Mouse (Mus musculus): ENCODE data around the gene Evi5l.

Gene Evi5l

GRCm38 (mm10) chr8:4192807-4193587 is 26.6 kb downstream of the Evi5l start:
- in situ Hi-C loops (cut with MboI; ENCODE audit: unreplicated experiment in 2 of 2), result loop anchor here in 1 of 2 experiments (5.0 kb wide), 1 partner anchor 64 kb away; the partner anchor contains the start of gene Ctxn1

DNA sequence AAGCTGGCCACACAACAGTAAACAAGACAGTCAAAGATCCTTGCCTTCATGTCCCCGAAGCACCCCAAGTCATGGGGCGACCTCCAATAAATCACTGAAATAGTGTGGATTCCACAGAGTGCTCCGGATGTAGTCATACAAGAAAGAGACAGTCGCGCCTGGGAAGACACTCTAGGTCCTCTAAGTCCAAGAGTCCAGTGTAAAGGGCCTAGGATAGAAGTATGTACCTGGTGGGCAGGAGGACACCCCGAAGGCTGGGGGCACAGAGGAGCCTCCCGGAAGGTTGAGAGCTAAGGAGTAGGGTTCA is 27.2 kb downstream of the Evi5l start:
- in situ Hi-C loops (cut with MboI; ENCODE audit: unreplicated experiment in 2 of 2), result loop anchor here in 1 of 2 experiments (5.0 kb wide), 1 partner anchor 64 kb away; the partner anchor contains the start of gene Ctxn1

- in situ Hi-C loops (cut with MboI; ENCODE audit: unreplicated experiment in 2 of 2), result no loop called here
Observed at GRCm38 (mm10) chr8:4201321-4201720, 35.0 kb downstream of the Evi5l start.

- in situ Hi-C loops (cut with MboI; ENCODE audit: unreplicated experiment in 2 of 2), result no loop called here
Observed at GRCm38 (mm10) chr8:4205246-4206123, 39.1 kb downstream of the Evi5l start.

DNA sequence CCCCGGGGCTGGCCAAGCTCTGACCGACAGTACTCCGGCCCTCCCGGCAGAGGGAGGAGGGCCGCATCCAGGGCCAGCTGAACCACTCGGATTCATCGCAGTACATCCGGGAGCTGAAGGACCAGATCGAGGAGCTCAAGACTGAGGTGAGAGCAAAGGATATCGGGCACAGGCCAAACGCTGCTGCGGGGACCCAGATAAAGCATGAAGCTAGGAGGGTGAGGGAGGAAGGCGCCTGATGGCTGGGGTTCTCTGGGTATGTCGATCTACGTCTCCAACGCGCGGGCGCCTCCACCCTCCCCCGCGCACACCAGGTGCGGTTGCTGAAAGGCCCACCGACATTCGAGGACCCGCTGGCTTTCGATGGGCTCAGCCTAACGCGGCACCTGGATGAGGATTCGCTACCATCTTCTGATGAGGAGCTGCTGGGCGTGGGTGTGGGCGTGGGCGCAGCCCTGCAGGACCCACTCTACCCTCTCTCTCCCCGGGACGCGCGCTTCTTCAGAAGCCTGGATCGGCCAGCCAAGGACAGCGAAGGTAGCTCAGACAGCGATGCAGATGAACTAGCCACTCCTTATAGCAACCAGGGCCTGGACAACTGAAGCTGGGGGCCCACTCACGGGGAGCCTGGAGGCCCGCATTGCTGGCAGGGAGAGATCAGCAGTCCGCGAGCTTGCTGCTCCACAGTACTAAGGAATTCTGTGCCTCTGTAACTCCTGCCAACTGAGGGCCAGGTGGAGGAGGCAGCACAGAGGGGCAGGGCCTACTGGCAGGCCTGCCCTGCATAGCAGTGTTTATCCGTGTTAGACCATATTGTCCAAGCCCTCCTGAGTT is 40.0 kb downstream of the Evi5l start:
- in situ Hi-C loops (cut with MboI; ENCODE audit: unreplicated experiment in 2 of 2), result no loop called here

DNA sequence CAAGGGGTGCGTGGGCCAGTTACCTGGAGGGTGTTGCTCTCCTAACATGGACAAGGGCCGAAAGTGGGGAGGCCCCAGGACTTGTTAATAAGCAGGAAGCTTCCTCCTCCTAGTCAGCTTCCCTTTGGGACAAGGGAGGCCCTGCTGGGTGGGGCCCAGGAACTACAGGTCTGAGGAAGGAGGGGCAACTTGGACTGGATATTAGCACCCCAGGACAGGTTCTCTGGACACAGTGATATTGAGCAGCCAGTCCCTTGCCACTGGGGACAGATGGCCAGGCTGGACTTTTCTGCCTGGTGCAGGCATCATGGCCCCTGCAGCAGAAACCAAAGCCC is 40.6 kb downstream of the Evi5l start:
- in situ Hi-C loops (cut with MboI; ENCODE audit: unreplicated experiment in 2 of 2), result no loop called here

GRCm38 (mm10) chr8:4211097-4211496 is 44.7 kb downstream of the Evi5l start:
- in situ Hi-C loops (cut with MboI; ENCODE audit: unreplicated experiment in 2 of 2), result no loop called here

DNA sequence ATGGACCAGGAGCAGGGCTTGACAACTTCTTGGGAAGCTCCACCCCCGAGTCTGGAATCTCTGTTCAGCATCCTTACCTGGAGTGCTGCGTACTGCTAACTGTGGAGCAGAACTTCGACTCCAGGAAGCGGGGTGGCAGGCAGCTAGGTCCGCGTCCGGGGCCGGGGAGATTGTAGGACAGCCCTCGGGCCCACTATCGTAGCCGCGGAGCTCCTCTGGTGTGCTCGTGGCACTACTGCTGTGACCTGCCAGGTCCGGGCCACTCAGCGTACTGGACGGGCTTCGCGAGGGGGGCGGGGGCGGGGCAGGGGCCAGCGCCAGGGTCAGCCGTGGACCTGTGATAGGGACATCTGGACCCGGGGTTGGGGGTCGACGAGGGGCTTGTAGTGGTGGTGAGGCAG is 46.4 kb downstream of the Evi5l start:
- in situ Hi-C loops (cut with MboI; ENCODE audit: unreplicated experiment in 2 of 2), result no loop called here

- in situ Hi-C loops (cut with MboI; ENCODE audit: unreplicated experiment in 2 of 2), result no loop called here
Observed at GRCm38 (mm10) chr8:4213210-4214005, 47.0 kb downstream of the Evi5l start.

- in situ Hi-C loops (cut with MboI; ENCODE audit: unreplicated experiment in 2 of 2), result no loop called here
Observed at GRCm38 (mm10) chr8:4214006-4214980, 47.9 kb downstream of the Evi5l start.

DNA sequence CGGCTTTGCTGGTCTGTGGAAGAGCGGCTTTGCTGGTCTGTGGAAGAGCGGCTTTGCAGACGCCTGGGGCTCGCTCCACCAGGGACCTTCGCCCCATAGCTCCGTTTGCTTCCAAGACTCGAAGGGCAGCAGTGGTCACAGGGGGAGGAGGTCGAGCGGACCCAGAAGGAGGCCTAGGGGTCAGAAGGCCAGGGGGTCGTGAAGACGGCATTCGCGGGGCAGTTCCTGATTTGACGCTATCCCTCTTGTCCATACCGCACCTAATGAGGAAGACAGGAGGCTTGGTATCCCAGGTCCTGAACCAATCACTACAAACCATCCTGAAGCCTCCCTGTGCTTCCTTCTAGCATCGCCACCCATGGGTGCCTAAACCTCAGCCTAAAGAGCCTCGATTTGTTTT is 49.9 kb downstream of the Evi5l start:
- in situ Hi-C loops (cut with MboI; ENCODE audit: unreplicated experiment in 2 of 2), result no loop called here

GRCm38 (mm10) chr8:4216791-4217621 is 50.6 kb downstream of the Evi5l start, which contains the start of gene Prr36:
Gene Prr36 (minus strand): TSS chr8:4217459.
- in situ Hi-C loops (cut with MboI; ENCODE audit: unreplicated experiment in 2 of 2), result no loop called here

DNA sequence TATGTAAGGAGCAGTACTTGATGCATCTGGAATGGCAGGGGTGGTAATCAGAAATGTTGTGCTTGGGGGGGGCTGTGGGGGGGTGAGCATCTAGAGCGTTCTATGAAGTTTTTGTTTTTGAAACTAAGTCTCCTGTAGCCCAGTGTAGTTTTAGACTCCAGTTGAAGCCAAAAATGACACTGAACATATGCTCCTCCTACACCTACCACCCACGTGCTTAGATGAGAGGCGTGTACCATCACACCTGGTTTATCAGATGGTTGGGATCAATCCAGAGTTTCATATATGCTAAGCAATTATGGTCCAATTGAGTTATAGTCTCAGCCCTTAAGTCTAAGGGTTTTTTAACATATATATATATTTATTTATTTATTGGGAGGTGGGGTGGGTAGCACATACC is 53.2 kb downstream of the Evi5l start:
- in situ Hi-C loops (cut with MboI; ENCODE audit: unreplicated experiment in 2 of 2), result no loop called here

DNA sequence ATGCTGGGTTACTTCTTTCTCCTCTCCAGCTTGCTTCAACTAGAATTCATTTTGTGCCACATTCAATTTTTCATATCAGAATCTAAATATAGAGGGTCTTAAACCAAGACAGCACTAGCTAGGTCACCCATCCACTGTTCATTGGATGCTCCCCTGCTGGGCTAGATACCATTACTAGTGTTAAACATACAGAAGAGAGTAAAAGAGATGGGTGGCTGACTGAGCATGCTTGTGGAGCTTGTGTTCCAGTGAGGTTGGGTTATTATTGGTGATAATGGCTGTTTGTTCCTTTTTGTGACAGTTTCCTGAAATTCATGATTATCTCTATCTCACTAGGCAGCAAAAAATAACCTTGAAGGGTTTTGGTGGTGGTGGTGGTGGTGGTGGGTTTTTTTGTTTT is 55.7 kb downstream of the Evi5l start:
- in situ Hi-C loops (cut with MboI; ENCODE audit: unreplicated experiment in 2 of 2), result no loop called here

- in situ Hi-C loops (cut with MboI; ENCODE audit: unreplicated experiment in 2 of 2), result loop anchor here (25.0 kb wide), 1 partner anchor 714 kb away; the partner anchor contains the start of genes Mcoln1 (in 2 of the 2) and Pnpla6 (in 2 of the 2)
Observed at GRCm38 (mm10) chr8:4226323-4226722, 60.0 kb downstream of the Evi5l start.

DNA sequence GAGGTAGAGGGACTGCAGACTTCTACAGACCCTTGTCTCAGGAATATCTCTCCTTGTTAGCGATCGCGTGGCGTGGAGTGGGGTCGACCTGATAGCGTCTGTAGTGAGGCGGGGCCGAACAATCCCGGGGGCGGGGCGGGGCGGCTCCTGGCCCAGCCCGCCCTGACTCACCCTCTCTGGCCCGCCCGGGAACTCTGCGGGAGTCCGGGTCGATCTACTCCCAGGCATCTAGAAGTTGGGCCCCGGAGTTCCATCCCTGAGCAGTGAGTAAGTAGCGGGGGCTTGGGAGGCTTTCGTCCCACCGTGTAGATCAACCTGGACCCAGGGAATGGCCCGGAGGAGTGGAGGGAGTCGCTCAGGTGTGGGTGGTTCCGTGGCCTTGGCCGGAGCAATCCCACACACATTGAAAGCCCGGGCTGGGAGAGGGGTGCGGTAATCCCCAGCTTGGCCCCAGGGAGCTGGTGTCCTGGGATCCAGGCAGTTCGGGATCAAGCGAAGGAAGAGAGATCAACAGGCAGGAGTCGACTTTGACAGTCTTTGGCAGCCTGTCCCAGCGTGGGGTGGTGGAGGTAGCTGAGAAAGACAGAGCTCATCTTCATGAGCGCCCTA is 60.5 kb downstream of the Evi5l start, which contains the start of gene Lrrc8e:
Gene Lrrc8e (plus strand): TSS at position 89 of the 609 bp plus-strand sequence.
- in situ Hi-C loops (cut with MboI; ENCODE audit: unreplicated experiment in 2 of 2), result loop anchor here (25.0 kb wide), 1 partner anchor 715 kb away; the partner anchor contains the start of genes Mcoln1 (in 2 of the 2) and Pnpla6 (in 2 of the 2)

GRCm38 (mm10) chr8:4227919-4228318 is 61.6 kb downstream of the Evi5l start:
- in situ Hi-C loops (cut with MboI; ENCODE audit: unreplicated experiment in 2 of 2), result loop anchor here (25.0 kb wide), 1 partner anchor 716 kb away; the partner anchor contains the start of genes Mcoln1 (in 2 of the 2) and Pnpla6 (in 2 of the 2)

Measured in v-Abl transformed pro-B cells (cell line).